Mouse (Mus musculus) bone marrow, adult 2 months (tissue): ENCODE measurements around the gene Wdr62.

Experiments
- CTCF ChIP-seq: fragments of 200-500 bp; IDR thresholded peaks from 2 replicates; pipeline ENCODE4 v1.5.1; 2011; ENCODE audit warnings: low read length, control low read depth; ENCODE audit not compliant: control insufficient read depth, insufficient read depth
- POLR2A ChIP-seq: fragments of 200-500 bp; IDR thresholded peaks from 2 replicates; pipeline ENCODE4 v1.6.1; 2011; ENCODE audit warnings: low read depth, mild to moderate bottlenecking, control low read depth, low read length, borderline replicate concordance; ENCODE audit not compliant: control insufficient read depth

DNA sequence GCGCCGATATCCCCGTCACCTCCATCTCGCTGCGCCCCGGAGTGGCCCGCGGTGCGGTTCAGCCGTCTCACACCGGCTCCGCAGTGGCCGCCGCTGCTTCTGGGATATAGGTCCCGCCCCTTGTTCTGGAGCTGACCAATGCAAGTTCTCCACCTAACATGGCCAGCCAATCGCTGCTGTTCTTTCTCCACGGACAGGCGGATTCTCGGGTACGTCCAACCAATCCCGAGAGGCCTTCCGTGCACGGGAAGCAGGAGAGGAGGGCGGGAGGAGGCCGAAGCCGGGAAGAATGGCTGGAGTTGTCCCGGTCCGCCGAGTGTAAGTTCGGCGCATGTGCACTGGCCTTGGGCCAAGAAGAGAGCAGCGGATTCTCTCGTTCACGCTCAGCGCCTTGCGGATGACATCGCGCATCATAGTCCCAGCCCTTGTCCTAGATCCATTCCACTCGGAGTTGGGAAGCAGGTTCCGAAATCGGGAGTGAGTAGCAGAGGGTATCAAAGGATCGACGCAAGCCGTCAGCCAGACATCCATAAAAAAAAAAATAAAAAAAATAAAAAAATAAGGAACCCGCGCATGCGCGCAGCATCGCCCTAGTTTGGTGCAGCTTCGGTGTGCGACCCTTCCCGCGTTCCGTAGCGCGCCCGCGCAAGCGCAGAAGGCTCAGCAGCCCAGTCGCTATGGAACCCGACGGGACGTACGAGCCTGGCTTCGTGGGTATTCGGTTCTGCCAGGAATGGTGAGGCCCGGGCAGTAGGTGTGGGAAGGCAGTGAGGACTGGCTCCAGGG is 48.4 kb downstream of the Wdr62 start, which contains the start of the genes Polr2i and Tbcb:
- TF ChIP-seq CTCF (no peak), POLR2A (peak; percentile 69)
